Mouse (Mus musculus): ENCODE measurements around the gene Osgepl1.

DNA sequence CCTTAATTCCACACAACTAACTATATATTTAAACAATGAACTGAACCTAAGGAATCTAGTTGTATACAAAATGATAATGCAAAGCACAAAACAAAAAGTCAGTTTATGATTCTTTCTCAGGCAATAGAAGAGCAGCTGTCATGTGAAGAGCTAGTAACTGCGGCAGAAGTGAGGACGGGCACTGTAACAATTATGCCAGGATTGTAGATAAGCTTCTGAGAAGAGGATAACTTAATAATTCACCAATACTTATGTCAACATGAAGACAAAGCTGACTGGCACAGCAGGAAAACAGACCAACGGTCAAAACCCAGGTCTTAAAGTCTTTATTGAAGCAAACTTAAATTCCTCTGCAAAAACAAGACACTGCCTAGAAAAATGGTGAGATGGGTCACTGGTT, 22.2 kb upstream of the Osgepl1 start:
- TF ChIP-seq CTCF (IDR thresholded peaks at IDR 0.05; ENCODE audit: insufficient read depth, low read length) (no peak), POLR2A (IDR thresholded peaks at IDR 0.05; ENCODE audit: borderline replicate concordance, extremely low read depth, low read depth, low read length) (no peak)

All from lung, adult 2 months (tissue).